ENCODE assay signal across 9 mouse cellular contexts in the genomic region with DNA sequence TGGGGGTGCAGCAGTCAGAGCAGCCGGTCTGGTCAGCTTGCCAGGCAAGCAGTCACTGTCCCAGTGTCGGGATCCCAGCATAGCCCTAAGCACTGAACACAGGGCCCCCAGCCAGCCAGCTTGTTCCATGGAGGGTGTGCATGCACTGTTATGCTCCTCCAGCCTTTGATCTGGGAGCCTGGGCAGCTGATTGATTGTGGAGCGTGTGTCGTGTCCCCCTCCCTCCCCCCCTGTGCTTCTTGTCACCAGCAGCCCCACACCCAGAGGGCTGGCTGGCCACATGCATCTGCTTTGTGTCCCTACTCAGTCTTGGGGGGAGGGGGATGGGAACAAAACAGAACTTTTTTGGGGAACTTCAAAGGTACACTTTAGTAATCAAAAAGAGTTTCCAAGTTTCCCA. TPM values are rescaled to one million over a fixed set of nuclear protein-coding genes. Genes with fewer than 3 reads are reported as not detected.
DNase-seq lines count a peak whose midpoint lies in the region; ATAC-seq and TF ChIP-seq lines count a peak whose summit lies in the region.
"Had no signal": no experiment of that assay in that cellular context is flagged by ENCODE, and none has a peak within 500 bp of the region (broad histone marks: within the 10 kb centered on the region; RNA-seq: fewer than 3 reads in every experiment).

No protein-coding gene starts in this region.

- no peak overlapping the region for H3K9ac ChIP-seq in lung, embryonic 16.5 days (ENCODE audit: low read length)

- no peaks in the 10 kb centered on the region for H3K9me3 ChIP-seq in heart, embryonic 10.5 days
- H3K9me3 ChIP-seq in lung, embryonic 16.5 days (ENCODE audit: control insufficient read depth, low read length) = no peaks in the 10 kb centered on the region

- peak; percentile 84 for DNase-seq in heart, embryonic 10.5 days (ENCODE audit: low spot score)
- no peak for DNase-seq in heart, postnatal 25 days (ENCODE audit: low spot score)
- no peak for DNase-seq in lung, postnatal 25 days (ENCODE audit: low spot score)
- DNase-seq in lung, postnatal 14 days = peak; percentile 54
- DNase-seq in thymus, adult 2 months = no peak
- no peak for DNase-seq in spleen, postnatal 14 days (ENCODE audit: low spot score in 2 of 2)
- DNase-seq in ovary, postnatal 10 days (ENCODE audit: low spot score) = no peak

- TF ChIP-seq POLR2A in thymus, adult 2 months (IDR thresholded peaks at IDR 0.05; ENCODE audit: control insufficient read depth, extremely low read depth, insufficient read depth, low read length, poor library complexity) = no peak

- peaks cover 49% of the 10 kb centered on the region for H3K4me1 ChIP-seq in heart, embryonic 10.5 days
- peaks cover 7% of the 10 kb centered on the region for H3K4me1 ChIP-seq in lung, embryonic 16.5 days (replicated peaks; ENCODE audit: control insufficient read depth, insufficient read depth, low read length)
- no peaks in the 10 kb centered on the region for H3K4me1 ChIP-seq in thymus, adult 2 months (replicated peaks; ENCODE audit: control insufficient read depth, insufficient read depth, low read length)

- H3K36me3 ChIP-seq in heart, embryonic 10.5 days = peaks cover 62% of the 10 kb centered on the region
- peaks cover 4% of the 10 kb centered on the region; the same call in 1 of the 2 replicates for H3K36me3 ChIP-seq in lung, embryonic 16.5 days (ENCODE audit: control insufficient read depth, insufficient read depth, low read length)
- no peaks in the 10 kb centered on the region for H3K36me3 ChIP-seq in thymus, adult 2 months (ENCODE audit: control insufficient read depth, insufficient read depth, low read length)

- H3K4me3 ChIP-seq in heart, embryonic 10.5 days = no peak overlapping the region; the same call in 1 of the 2 replicates
- H3K4me3 ChIP-seq in lung, embryonic 16.5 days (ENCODE audit: low read length) = no peak overlapping the region
- no peak overlapping the region for H3K4me3 ChIP-seq in thymus, adult 2 months (ENCODE audit: control insufficient read depth, insufficient read depth, low read length)

- peak overlapping the region; percentile 84 for H3K27ac ChIP-seq in heart, embryonic 10.5 days
- peak overlapping the region; percentile 28 for H3K27ac ChIP-seq in lung, embryonic 16.5 days (ENCODE audit: low read length)
- H3K27ac ChIP-seq in thymus, adult 2 months (ENCODE audit: control insufficient read depth, insufficient read depth, low read length) = no peak overlapping the region

- 13% methylated on average over 4 of the region's 4 CpGs for WGBS in heart, embryonic 10.5 days
- 21% methylated on average over 4 of the region's 4 CpGs for WGBS in lung, embryonic 16.5 days
- 97% methylated on average over 4 of the region's 4 CpGs for WGBS in thymus, adult 2 months

- intact Hi-C loops in heart, postnatal 25 days (cut with DNase I) = no loop called here

- ATAC-seq in lung, embryonic 16.5 days (ENCODE audit: low read depth) = peak; percentile 83

- H3K27me3 ChIP-seq in heart, embryonic 10.5 days (ENCODE audit: insufficient read depth, poor library complexity, severe bottlenecking) = no peaks in the 10 kb centered on the region
- no peaks in the 10 kb centered on the region for H3K27me3 ChIP-seq in lung, embryonic 16.5 days (ENCODE audit: control insufficient read depth, insufficient read depth, low read depth, low read length)
- no peaks in the 10 kb centered on the region for H3K27me3 ChIP-seq in thymus, adult 2 months (ENCODE audit: control insufficient read depth, insufficient read depth, low read length)

- no peak overlapping the region for H3K4me2 ChIP-seq in lung, embryonic 16.5 days (ENCODE audit: low read depth, low read length)

- no peak for TF ChIP-seq CTCF in thymus, adult 2 months (IDR thresholded peaks at IDR 0.05; ENCODE audit: borderline replicate concordance, control insufficient read depth, extremely low read depth, insufficient read depth, low read length, poor library complexity)

RNA-seq across cellular contexts. Expression of a gene that starts 18.4 kb away (rescaled TPM):
- polyA plus RNA-seq in heart, embryonic 10.5 days (2016; fragmentation: Nextera tagmentation; extraction: Ambion mirVana) = 124 and 136 TPM in 2 replicates
- total RNA-seq in heart, postnatal 25 days (2021) = 10 to 100 TPM; 31.2 to 35.7 TPM
- 156 and 170 TPM in 2 replicates for polyA plus RNA-seq in lung, embryonic 16.5 days (2015; fragmentation: Nextera tagmentation; extraction: Ambion mirVana)
- 103 and 112 TPM in 2 replicates for polyA plus RNA-seq in thymus, adult 2 months (2012; rRNA removed)

RNA-seq across cellular contexts. Expression of a gene that starts 18.5 kb away (rescaled TPM):
- 31.7 and 43.6 TPM in 2 replicates for polyA plus RNA-seq in heart, embryonic 10.5 days (2016; fragmentation: Nextera tagmentation; extraction: Ambion mirVana)
- 1 to 10 TPM; 5.6 to 6.2 TPM for total RNA-seq in heart, postnatal 25 days (2021)
- polyA plus RNA-seq in lung, embryonic 16.5 days (2015; fragmentation: Nextera tagmentation; extraction: Ambion mirVana) = 58.2 and 63.9 TPM in 2 replicates
- 69.2 and 77.3 TPM in 2 replicates for polyA plus RNA-seq in thymus, adult 2 months (2012; rRNA removed)

RNA-seq across cellular contexts. Expression of a gene that starts 22.4 kb away (rescaled TPM):
- 127 and 134 TPM in 2 replicates for polyA plus RNA-seq in heart, embryonic 10.5 days (2016; fragmentation: Nextera tagmentation; extraction: Ambion mirVana)
- total RNA-seq in heart, postnatal 25 days (2021) = 10 to 100 TPM; 33.0 to 33.9 TPM
- polyA plus RNA-seq in lung, embryonic 16.5 days (2015; fragmentation: Nextera tagmentation; extraction: Ambion mirVana) = 127 and 133 TPM in 2 replicates
- 170 and 183 TPM in 2 replicates for polyA plus RNA-seq in thymus, adult 2 months (2012; rRNA removed)

RNA-seq across cellular contexts. Expression of a gene that starts 26.1 kb away (rescaled TPM):
- polyA plus RNA-seq in heart, embryonic 10.5 days (2016; fragmentation: Nextera tagmentation; extraction: Ambion mirVana) = 6.9 and 13.8 TPM in 2 replicates
- total RNA-seq in heart, postnatal 25 days (2021) = 1 to 10 TPM; 1.2 to 1.8 TPM
- 53.5 and 54.2 TPM in 2 replicates for polyA plus RNA-seq in lung, embryonic 16.5 days (2015; fragmentation: Nextera tagmentation; extraction: Ambion mirVana)
- polyA plus RNA-seq in thymus, adult 2 months (2012; rRNA removed) = 22.8 and 26.3 TPM in 2 replicates
- total RNA-seq: hematopoietic stem cell, adult 5-6 weeks had no signal

RNA-seq across cellular contexts. Expression of a gene that starts 31.9 kb away (rescaled TPM):
- polyA plus RNA-seq in heart, embryonic 10.5 days (2016; fragmentation: Nextera tagmentation; extraction: Ambion mirVana) = 8.8 and 10.6 TPM in 2 replicates
- 1 to 10 TPM; 6.8 to 7.5 TPM for total RNA-seq in heart, postnatal 25 days (2021)
- polyA plus RNA-seq in lung, embryonic 16.5 days (2015; fragmentation: Nextera tagmentation; extraction: Ambion mirVana) = 69.5 and 92.2 TPM in 2 replicates
- polyA plus RNA-seq in thymus, adult 2 months (2012; rRNA removed) = 78.4 and 126 TPM in 2 replicates

Comparison
In these comparisons a context has a peak if more than half of its experiments do, and no peak if none do; other contexts are left out.
1. DNase-seq: peak in heart, embryonic 10.5 days (single experiment) and lung, postnatal 14 days (single experiment); none in heart, postnatal 25 days (single experiment), lung, postnatal 25 days (single experiment), thymus, adult 2 months (single experiment), spleen, postnatal 14 days (0 of 2) and ovary, postnatal 10 days (single experiment).